Mouse (Mus musculus) layer of hippocampus, adult 8-10 months (tissue): ENCODE data around the gene T2. TPM values are rescaled to one million over a fixed set of nuclear protein-coding genes. Genes with fewer than 3 reads are reported as not detected.

Experiments used
- DNase-seq, 2 experiments: peaks; one replicate each; pipeline ENCODE4 v3.0.0; 2022; ENCODE audit warnings: low spot score in 2 of 2
- total RNA-seq, 4 experiments: library from RNA; stranded (reverse); gene quantifications; 2 replicates each; pipeline ENCODE4 v1.2.4; 2022

The T2 gene
- total RNA-seq, 4 experiments from 2014 or later, result 0.96 to 1.7 (median 1.3) TPM

GRCm38 (mm10) chr17:8467771-8468170 lies 112.0 kb downstream of the T2 start:
- DNase-seq, result no peak

DNA sequence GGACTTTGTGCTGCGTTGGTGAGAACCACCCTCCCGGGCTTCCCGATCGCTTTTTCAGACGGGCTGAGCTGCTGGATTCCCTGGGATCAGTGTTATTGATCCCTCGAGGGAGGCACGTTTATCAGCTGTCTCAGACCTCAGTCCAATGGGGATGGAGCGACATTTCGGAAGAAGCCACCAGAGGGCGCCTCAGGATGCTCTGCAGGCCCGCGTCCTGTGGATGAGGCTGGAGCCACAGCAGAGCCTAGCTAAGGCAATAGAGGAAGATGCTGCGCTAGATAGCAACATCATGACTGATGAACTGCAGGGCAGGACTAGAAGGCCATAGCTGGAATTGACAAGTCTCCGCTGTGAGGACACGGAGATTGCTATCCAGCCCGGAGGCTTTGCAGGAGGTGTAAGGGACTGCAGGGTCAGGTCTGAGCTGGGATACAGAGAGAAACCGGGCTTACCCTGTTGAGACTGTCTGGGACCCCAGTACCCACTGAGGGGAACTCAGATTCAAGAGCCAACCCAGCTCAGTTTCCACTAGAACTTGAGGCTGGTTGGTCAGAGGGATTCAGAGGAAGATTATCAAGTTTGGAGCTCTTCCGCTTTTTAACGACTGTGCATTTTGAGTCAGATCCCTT lies 113.0 kb downstream of the T2 start:
- peak; percentile 77 to 93 for DNase-seq

Other genes starting within 250 kb of the T2 start
- under 1 TPM in 1 of 4 experiments, not detected in 3; 0.31 TPM for gene Gm49673, start 208.2 kb upstream of the T2 start, total RNA-seq
- gene Rnaset2a, start 207.9 kb upstream of the T2 start, total RNA-seq, result 10 to 100 TPM in 2 of 4 experiments, 1 to 10 TPM in 2; 4.9 to 12.7 (median 9.8) TPM
- gene Fgfr1op, start 190.5 kb upstream of the T2 start, total RNA-seq, result 10 to 100 TPM; 15.6 to 22.5 (median 18.0) TPM
- under 1 TPM in 1 of 4 experiments, not detected in 3; 0.38 TPM for gene Ccr6, start 119.9 kb upstream of the T2 start, total RNA-seq
- 100 to 1,000 TPM; 144 to 156 (median 145) TPM for gene Mpc1, start 73.1 kb upstream of the T2 start, total RNA-seq
- 10 to 100 TPM; 47.5 to 81.2 (median 63.8) TPM for gene Sft2d1, start 44.9 kb upstream of the T2 start, total RNA-seq
- 10 to 100 TPM; 20.0 to 30.2 (median 27.0) TPM for gene Prr18, start 18.5 kb upstream of the T2 start, total RNA-seq
- gene T, start 78.4 kb downstream of the T2 start, total RNA-seq, result under 1 TPM in 1 of 4 experiments, not detected in 3; 0.64 TPM
- 10 to 100 TPM; 42.6 to 73.9 (median 56.7) TPM for gene Pde10a, start 169.4 kb downstream of the T2 start, total RNA-seq
- not detected for gene Gm17087, start 211.0 kb downstream of the T2 start, total RNA-seq